Mouse (Mus musculus): ENCODE measurements around the gene Mdga1. TPM values are rescaled to one million over a fixed set of nuclear protein-coding genes. Genes with fewer than 3 reads are reported as not detected.

Gene Mdga1
- 1.7 and 1.8 TPM in 2 replicates for polyA plus RNA-seq (2012; ENCODE audit: low replicate concordance)

DNA sequence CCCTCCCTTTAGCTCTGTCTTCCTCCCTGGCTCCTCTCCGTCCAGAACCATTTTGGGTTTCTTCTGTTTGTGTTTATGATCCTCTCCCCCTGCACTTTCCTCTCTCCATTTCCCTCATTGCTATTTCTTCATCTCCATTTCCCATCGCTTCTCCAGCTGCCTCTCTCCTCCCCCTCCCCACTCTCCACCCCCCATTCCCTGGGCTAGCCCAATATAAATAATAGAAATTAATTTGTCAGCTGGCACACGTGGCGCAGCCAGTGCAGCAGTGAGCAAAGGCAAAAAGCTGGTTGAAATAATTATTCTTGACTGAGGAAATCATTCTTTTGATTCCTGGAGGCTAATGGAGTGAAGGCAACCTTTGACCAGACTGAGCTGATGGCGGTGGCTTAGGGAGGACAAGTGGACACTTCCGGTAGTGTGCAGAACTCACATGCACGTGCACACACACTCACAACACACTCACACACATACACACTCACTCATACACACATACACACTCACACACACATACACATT is at the start of gene Mdga1:
Gene Mdga1 (minus strand): TSS at position 51 of the 519 bp plus-strand sequence.

GRCm38 (mm10) chr17:30004203-30005102 is 34.6 kb upstream of the Mdga1 start, which contains the start of gene Zfand3:
Gene Zfand3 (plus strand): TSS chr17:30004733.

Other genes starting within 250 kb of the Mdga1 start
- gene Zfand3, start 34.6 kb upstream of the Mdga1 start, polyA plus RNA-seq (2012; ENCODE audit: low replicate concordance) = 29.7 and 49.9 TPM in 2 replicates

Data from leukemia stem cell, adult 10-12 weeks (primary cell).